Mouse (Mus musculus) kidney, adult 2 months (tissue): ENCODE results near the gene Slc6a15. TPM values are rescaled to one million over a fixed set of nuclear protein-coding genes. Genes with fewer than 3 reads are reported as not detected.

Experiments used
- DNase-seq: peaks from one replicate; pipeline ENCODE4 v3.0.0; 2021
- H3K27ac ChIP-seq: fragments of 200-500 bp; 2 replicates; pipeline ENCODE4 v1.5.1; 2012; ENCODE audit warnings: low read depth, low read length, control low read depth, inconsistent platforms; ENCODE audit not compliant: insufficient read depth
- H3K27me3 ChIP-seq: fragments of 200-500 bp; replicated peaks from 2 replicates; pipeline ENCODE4 v1.6.1; 2012; ENCODE audit warnings: mild to moderate bottlenecking, moderate library complexity, low read length, inconsistent platforms; ENCODE audit not compliant: control insufficient read depth, insufficient read depth
- H3K36me3 ChIP-seq: fragments of 200-500 bp; 2 replicates; pipeline ENCODE4 v1.6.1; 2012; ENCODE audit warnings: mild to moderate bottlenecking, moderate library complexity, low read length, inconsistent platforms; ENCODE audit not compliant: control insufficient read depth, insufficient read depth
- H3K4me1 ChIP-seq: fragments of 200-500 bp; 2 replicates; pipeline ENCODE4 v1.6.1; 2011; ENCODE audit warnings: low read length; ENCODE audit not compliant: control insufficient read depth, insufficient read depth
- H3K4me3 ChIP-seq: fragments of 200-500 bp; 2 replicates; pipeline ENCODE4 v1.5.1; 2011; ENCODE audit warnings: mild to moderate bottlenecking, low read depth, low read length, control low read depth; ENCODE audit not compliant: insufficient read depth
- CTCF ChIP-seq: fragments of 200-500 bp; conservative IDR thresholded peaks from 2 replicates; pipeline ENCODE4 v1.5.1; 2011; ENCODE audit warnings: low read depth, mild to moderate bottlenecking, control low read depth, low read length, moderate library complexity, mixed read lengths; ENCODE audit not compliant: insufficient read depth, insufficient read length
- POLR2A ChIP-seq: fragments of 200-500 bp; IDR thresholded peaks from one replicate; pipeline ENCODE4 v1.6.1; 2011; ENCODE audit warnings: low read depth, low read length, control low read depth
- WGBS: fragments of 180-500 bp; shearing (Covaris S2); methylation state at CpG from one replicate; pipeline ENCODE4 v1.1.7; 2018; 5-methylcytosine and 5-hydroxymethylcytosine counted together
- polyA plus RNA-seq: library from polyadenylated mRNA; depleted of rRNA; stranded (reverse); fragments of >200 nt; gene quantifications from 2 replicates; pipeline ENCODE4 v1.2.3, GENCODE M21; 2012; rRNA removed

Gene Slc6a15
- polyA plus RNA-seq = 8.4 and 9.5 TPM in 2 replicates

GRCm38 (mm10) chr10:103367371-103368295 is at the start of gene Slc6a15:
Gene Slc6a15 (plus strand): TSS chr10:103367783.
- Histone ChIP-seq H3K27ac (no peak within 1 kb of the TSS; the same call in 1 of the 2 replicates), H3K27me3 (no peaks in the 10 kb centered on the region; the same call in 1 of the 2 replicates), H3K4me1 (no peaks in the 10 kb centered on the region), H3K36me3 (no peaks in the 10 kb centered on the region), H3K4me3 (peak within 1 kb of the TSS; percentile 66)
- 0% methylated on average over 43 of the region's 43 CpGs for WGBS
- TF ChIP-seq CTCF (no peak), POLR2A (no peak)
- peak; percentile 47 for DNase-seq

- no peaks in the 10 kb centered on the region for H3K4me1 ChIP-seq
- H3K27ac ChIP-seq = no peak overlapping the region
- WGBS = 65% methylated on average over 3 of the region's 3 CpGs
- no peaks in the 10 kb centered on the region for H3K36me3 ChIP-seq
- no peak overlapping the region for H3K4me3 ChIP-seq
- TF ChIP-seq CTCF (no peak), POLR2A (no peak)
- H3K27me3 ChIP-seq = no peaks in the 10 kb centered on the region
- DNase-seq = no peak
Measured at GRCm38 (mm10) chr10:103321941-103322340, 45.6 kb upstream of the Slc6a15 start.

GRCm38 (mm10) chr10:103323386-103323785 is 44.2 kb upstream of the Slc6a15 start:
- Histone ChIP-seq H3K4me3 (no peak overlapping the region), H3K27ac (no peak overlapping the region), H3K4me1 (no peaks in the 10 kb centered on the region), H3K36me3 (no peaks in the 10 kb centered on the region), H3K27me3 (no peaks in the 10 kb centered on the region)
- TF ChIP-seq CTCF = no peak
- TF ChIP-seq POLR2A = no peak
- 83% methylated on average over 3 of the region's 3 CpGs for WGBS
- no peak for DNase-seq

GRCm38 (mm10) chr10:103334306-103334705 is 33.3 kb upstream of the Slc6a15 start:
- DNase-seq = peak; percentile 77
- Histone ChIP-seq H3K27me3 (no peaks in the 10 kb centered on the region), H3K36me3 (no peaks in the 10 kb centered on the region), H3K27ac (peak overlapping the region; percentile 97), H3K4me1 (no peaks in the 10 kb centered on the region; the same call in 1 of the 2 replicates), H3K4me3 (peak overlapping the region; percentile 77)
- TF ChIP-seq POLR2A (no peak), CTCF (no peak)
- WGBS = 60% methylated on average over 1 of the region's 1 CpGs

- Histone ChIP-seq H3K36me3 (no peaks in the 10 kb centered on the region; the same call in 1 of the 2 replicates), H3K4me1 (no peaks in the 10 kb centered on the region; the same call in 1 of the 2 replicates), H3K27ac (no peak overlapping the region), H3K4me3 (no peak overlapping the region), H3K27me3 (no peaks in the 10 kb centered on the region)
- 81% methylated on average over 5 of the region's 5 CpGs for WGBS
- TF ChIP-seq POLR2A (no peak), CTCF (no peak)
- DNase-seq = no peak
Measured at GRCm38 (mm10) chr10:103339928-103340327, 27.7 kb upstream of the Slc6a15 start.

- H3K4me3 ChIP-seq = no peak overlapping the region
- peaks cover 3% of the 10 kb centered on the region; the same call in 1 of the 2 replicates for H3K4me1 ChIP-seq
- no peak for DNase-seq
- H3K27ac ChIP-seq = no peak overlapping the region
- WGBS = 82% methylated on average over 2 of the region's 2 CpGs
- no peaks in the 10 kb centered on the region for H3K27me3 ChIP-seq
- H3K36me3 ChIP-seq = no peaks in the 10 kb centered on the region; the same call in 1 of the 2 replicates
- TF ChIP-seq CTCF (no peak), POLR2A (no peak)
Measured at GRCm38 (mm10) chr10:103346797-103347196, 20.8 kb upstream of the Slc6a15 start.

- WGBS = under 1% methylated on average over 37 of the region's 37 CpGs
- Histone ChIP-seq H3K4me3 (peak overlapping the region; percentile 66), H3K36me3 (no peaks in the 10 kb centered on the region), H3K27ac (peak overlapping the region; percentile 58; the same call in 1 of the 2 replicates), H3K27me3 (no peaks in the 10 kb centered on the region; the same call in 1 of the 2 replicates), H3K4me1 (no peaks in the 10 kb centered on the region)
- no peak for TF ChIP-seq POLR2A
- TF ChIP-seq CTCF = no peak
- DNase-seq = peak; percentile 71
Measured at GRCm38 (mm10) chr10:103368296-103369080, 905 bp downstream of the Slc6a15 start.
